Mouse (Mus musculus) activated CD4-positive, CD25-positive, alpha-beta regulatory T cell, adult 4 months (primary cell): ENCODE data around the gene P2ry14. TPM values are rescaled to one million over a fixed set of nuclear protein-coding genes. Genes with fewer than 3 reads are reported as not detected.

ENCODE experiments used
- ATAC-seq: one replicate; pipeline ENCODE4 v1.8.0; 2017
- polyA plus RNA-seq, 2 experiments: library from polyadenylated mRNA; unstranded; fragments of 100-300 nt; shearing (Covaris generic); gene quantifications; one replicate each; pipeline ENCODE4 v1.2.1; 2017

The P2ry14 gene
- polyA plus RNA-seq = 1 to 10 TPM; 5.0 to 5.1 TPM

- no peak for ATAC-seq
Measured at GRCm38 (mm10) chr3:59153424-59153823, at the start of gene P2ry14. Gene P2ry14 (minus strand): TSS chr3:59153618.

GRCm38 (mm10) chr3:59197329-59197948, 44.0 kb upstream of the P2ry14 start:
- no peak for ATAC-seq

- ATAC-seq = no peak
Measured at GRCm38 (mm10) chr3:59194938-59195337, 41.5 kb upstream of the P2ry14 start, which contains the start of gene Gpr87. Gene Gpr87 (minus strand): TSS chr3:59195104.

GRCm38 (mm10) chr3:59194099-59194498, 40.7 kb upstream of the P2ry14 start:
- ATAC-seq = no peak

- no peak for ATAC-seq
Measured at GRCm38 (mm10) chr3:59191674-59192073, 38.3 kb upstream of the P2ry14 start.

- ATAC-seq = no peak
Measured at GRCm38 (mm10) chr3:59187336-59187735, 33.9 kb upstream of the P2ry14 start.

- no peak for ATAC-seq
Measured at GRCm38 (mm10) chr3:59185662-59186061, 32.2 kb upstream of the P2ry14 start.

- ATAC-seq = no peak
Measured at GRCm38 (mm10) chr3:59182129-59182528, 28.7 kb upstream of the P2ry14 start.

GRCm38 (mm10) chr3:59181134-59181533, 27.7 kb upstream of the P2ry14 start:
- ATAC-seq = no peak

GRCm38 (mm10) chr3:59176871-59177270, 23.5 kb upstream of the P2ry14 start:
- no peak for ATAC-seq

GRCm38 (mm10) chr3:59175234-59175633, 21.8 kb upstream of the P2ry14 start:
- ATAC-seq = no peak

GRCm38 (mm10) chr3:59174426-59175154, 21.2 kb upstream of the P2ry14 start:
- ATAC-seq = no peak

- no peak for ATAC-seq
Measured at GRCm38 (mm10) chr3:59169921-59170627, 16.7 kb upstream of the P2ry14 start.

GRCm38 (mm10) chr3:59169215-59169614, 15.8 kb upstream of the P2ry14 start:
- no peak for ATAC-seq

GRCm38 (mm10) chr3:59168476-59168875, 15.1 kb upstream of the P2ry14 start:
- ATAC-seq = no peak

GRCm38 (mm10) chr3:59167417-59168054, 14.1 kb upstream of the P2ry14 start:
- ATAC-seq = no peak

- no peak for ATAC-seq
Measured at GRCm38 (mm10) chr3:59160465-59160864, 7.0 kb upstream of the P2ry14 start.

- ATAC-seq = no peak
Measured at GRCm38 (mm10) chr3:59157048-59157447, 3.6 kb upstream of the P2ry14 start.

- no peak for ATAC-seq
Measured at GRCm38 (mm10) chr3:59155404-59155803, 2.0 kb upstream of the P2ry14 start.

GRCm38 (mm10) chr3:59154888-59155287, 1.5 kb upstream of the P2ry14 start:
- ATAC-seq = no peak

- ATAC-seq = no peak
Measured at GRCm38 (mm10) chr3:59150624-59151023, 2.8 kb downstream of the P2ry14 start.

- ATAC-seq = no peak
Measured at GRCm38 (mm10) chr3:59149646-59150045, 3.8 kb downstream of the P2ry14 start.

GRCm38 (mm10) chr3:59145194-59145593, 8.2 kb downstream of the P2ry14 start:
- no peak for ATAC-seq
